Mouse (Mus musculus) liver, embryonic 14.5 days (tissue): Measurements from ENCODE around the gene Slc6a17.

Source experiments
- CTCF ChIP-seq: IDR thresholded peaks from 2 replicates; pipeline ENCODE4 v1.5.1; 2016; ENCODE audit warnings: antibody characterized with exemption, low read depth, control low read depth
- EP300 ChIP-seq: IDR thresholded peaks from 2 replicates; pipeline ENCODE4 v1.6.1; 2016; ENCODE audit warnings: antibody characterized with exemption, low read depth

DNA sequence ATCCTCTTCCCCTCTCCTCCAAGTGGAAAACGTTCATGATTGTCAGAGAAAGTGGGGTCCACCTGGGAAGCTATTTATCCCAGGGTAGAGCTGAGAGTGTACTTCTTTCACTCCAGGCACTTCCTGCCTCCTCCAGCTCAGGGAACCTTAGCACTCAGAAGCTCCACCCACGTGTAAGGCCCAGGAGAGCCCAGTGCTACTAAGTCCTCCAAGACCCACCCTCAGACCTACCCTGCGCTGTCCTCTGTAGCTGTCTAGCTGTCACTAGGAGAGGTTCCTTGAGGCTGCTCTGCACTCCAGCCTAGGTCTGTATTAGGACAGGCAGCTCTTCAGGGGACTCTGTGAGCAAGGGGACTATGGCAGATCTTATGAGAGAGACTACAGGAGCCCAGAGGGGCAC is 40.9 kb upstream of the Slc6a17 start:
- no peak for TF ChIP-seq EP300
- no peak for TF ChIP-seq CTCF
